Mouse (Mus musculus): Measurements from ENCODE around the gene Nlrp6. TPM values are rescaled to one million over a fixed set of nuclear protein-coding genes. Genes with fewer than 3 reads are reported as not detected.

Nlrp6 gene
- total and polyA plus RNA-seq, 2 experiments from 2014 or later, result 0.08 TPM; not detected in 1

- DNase-seq (ENCODE audit: low spot score) (no peak), ATAC-seq (ENCODE audit: insufficient read depth, low read depth) (no peak)
- H3K27me3 ChIP-seq (ENCODE audit: control insufficient read depth, insufficient read depth, low read length), result no peaks in the 10 kb centered on the region
Observed at GRCm38 (mm10) chr7:140953800-140954732, 33.4 kb downstream of the Nlrp6 start.

DNA sequence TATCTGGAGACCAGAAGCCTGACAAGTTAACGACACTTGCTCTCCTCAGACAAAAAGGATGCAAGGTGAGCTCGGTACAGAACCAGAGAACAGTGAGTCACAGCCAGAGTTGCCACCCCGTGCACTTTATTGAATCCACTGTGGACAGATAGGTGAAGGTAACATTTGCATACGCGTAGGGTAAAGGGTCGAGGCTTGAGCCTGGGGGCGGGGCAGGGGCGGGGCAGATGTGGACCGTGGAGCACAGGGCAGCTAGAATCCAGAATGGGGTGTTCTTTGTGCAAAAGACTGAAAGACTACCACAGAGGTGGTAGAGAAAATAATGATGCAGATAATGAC, 34.0 kb downstream of the Nlrp6 start:
- TF ChIP-seq CTCF (IDR thresholded peaks at IDR 0.05; ENCODE audit: low read depth), result no peak
- TF ChIP-seq EP300 (IDR thresholded peaks at IDR 0.05; ENCODE audit: low read depth), result no peak
- Histone ChIP-seq H3K9ac (replicated peaks; ENCODE audit: low read depth, low read length) (peak overlapping the region; percentile 67), H3K4me2 (ENCODE audit: low read depth, low read length) (peak overlapping the region; percentile 74), H3K4me3 (ENCODE audit: low read depth, low read length) (peak overlapping the region; percentile 59), H3K4me1 (ENCODE audit: control insufficient read depth, insufficient read depth) (peaks cover 28% of the 10 kb centered on the region), H3K9me3 (replicated peaks; ENCODE audit: control insufficient read depth, low read length) (no peaks in the 10 kb centered on the region), H3K27ac (ENCODE audit: low read depth) (peak overlapping the region; percentile 91; the same call in 1 of the 2 replicates), H3K27me3 (ENCODE audit: control insufficient read depth, insufficient read depth, low read length) (no peaks in the 10 kb centered on the region), H3K36me3 (replicated peaks; ENCODE audit: control insufficient read depth, insufficient read depth, low read length) (peaks cover 4% of the 10 kb centered on the region; the same call in 1 of the 2 replicates)
- ATAC-seq (ENCODE audit: insufficient read depth, low read depth) (no peak), DNase-seq (ENCODE audit: low spot score) (no peak)
- WGBS, result 12% methylated on average over 9 of the region's 9 CpGs

More at GRCm38 (mm10) chr7:140953800-140954732, 33.4 kb downstream of the Nlrp6 start:
- Histone ChIP-seq H3K4me1 (ENCODE audit: control insufficient read depth, insufficient read depth) (peaks cover 28% of the 10 kb centered on the region), H3K4me3 (ENCODE audit: low read depth, low read length) (peak overlapping the region; percentile 59), H3K4me2 (ENCODE audit: low read depth, low read length) (peak overlapping the region; percentile 74), H3K9me3 (replicated peaks; ENCODE audit: control insufficient read depth, low read length) (no peaks in the 10 kb centered on the region), H3K27ac (ENCODE audit: low read depth) (peak overlapping the region; percentile 91), H3K36me3 (replicated peaks; ENCODE audit: control insufficient read depth, insufficient read depth, low read length) (peaks cover 10% of the 10 kb centered on the region; the same call in 1 of the 2 replicates), H3K9ac (replicated peaks; ENCODE audit: low read depth, low read length) (peak overlapping the region; percentile 67)
- 51% methylated on average over 15 of the region's 15 CpGs for WGBS
- TF ChIP-seq EP300 (IDR thresholded peaks at IDR 0.05; ENCODE audit: low read depth) (no peak), CTCF (IDR thresholded peaks at IDR 0.05; ENCODE audit: low read depth) (no peak)

DNA sequence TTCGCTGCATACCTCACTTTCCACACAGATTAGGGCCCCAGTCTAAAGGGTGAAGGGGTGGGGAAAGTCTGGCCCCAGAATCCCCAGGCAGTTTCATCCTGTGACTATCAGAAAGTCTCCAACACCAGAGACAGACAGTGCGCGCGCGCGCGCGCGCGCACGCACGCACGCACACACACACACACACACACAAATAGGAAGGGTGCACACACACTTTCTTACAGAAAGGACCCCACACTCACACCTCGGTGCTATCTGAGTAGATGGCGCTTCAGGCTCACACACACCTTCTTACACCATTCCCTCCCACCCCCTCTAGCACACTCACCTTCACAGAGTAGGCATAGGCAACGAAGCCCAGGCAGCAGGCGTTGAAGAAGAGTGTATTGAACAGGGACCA, 34.6 kb downstream of the Nlrp6 start:
- WGBS, result 2% methylated on average over 17 of the region's 17 CpGs
- TF ChIP-seq EP300 (IDR thresholded peaks at IDR 0.05; ENCODE audit: low read depth) (no peak), CTCF (IDR thresholded peaks at IDR 0.05; ENCODE audit: low read depth) (no peak)
- Histone ChIP-seq H3K4me1 (ENCODE audit: control insufficient read depth, insufficient read depth) (peaks cover 24% of the 10 kb centered on the region), H3K4me2 (ENCODE audit: low read depth, low read length) (peak overlapping the region; percentile 74), H3K9me3 (replicated peaks; ENCODE audit: control insufficient read depth, low read length) (no peaks in the 10 kb centered on the region), H3K36me3 (replicated peaks; ENCODE audit: control insufficient read depth, insufficient read depth, low read length) (no peaks in the 10 kb centered on the region), H3K9ac (replicated peaks; ENCODE audit: low read depth, low read length) (peak overlapping the region; percentile 67), H3K27ac (ENCODE audit: low read depth) (peak overlapping the region; percentile 91), H3K27me3 (ENCODE audit: control insufficient read depth, insufficient read depth, low read length) (no peaks in the 10 kb centered on the region), H3K4me3 (ENCODE audit: low read depth, low read length) (peak overlapping the region; percentile 59)
- DNase-seq (ENCODE audit: low spot score) (peak; percentile 14), ATAC-seq (ENCODE audit: insufficient read depth, low read depth) (peak; percentile 31; the same call in 1 of the 2 replicates)

DNA sequence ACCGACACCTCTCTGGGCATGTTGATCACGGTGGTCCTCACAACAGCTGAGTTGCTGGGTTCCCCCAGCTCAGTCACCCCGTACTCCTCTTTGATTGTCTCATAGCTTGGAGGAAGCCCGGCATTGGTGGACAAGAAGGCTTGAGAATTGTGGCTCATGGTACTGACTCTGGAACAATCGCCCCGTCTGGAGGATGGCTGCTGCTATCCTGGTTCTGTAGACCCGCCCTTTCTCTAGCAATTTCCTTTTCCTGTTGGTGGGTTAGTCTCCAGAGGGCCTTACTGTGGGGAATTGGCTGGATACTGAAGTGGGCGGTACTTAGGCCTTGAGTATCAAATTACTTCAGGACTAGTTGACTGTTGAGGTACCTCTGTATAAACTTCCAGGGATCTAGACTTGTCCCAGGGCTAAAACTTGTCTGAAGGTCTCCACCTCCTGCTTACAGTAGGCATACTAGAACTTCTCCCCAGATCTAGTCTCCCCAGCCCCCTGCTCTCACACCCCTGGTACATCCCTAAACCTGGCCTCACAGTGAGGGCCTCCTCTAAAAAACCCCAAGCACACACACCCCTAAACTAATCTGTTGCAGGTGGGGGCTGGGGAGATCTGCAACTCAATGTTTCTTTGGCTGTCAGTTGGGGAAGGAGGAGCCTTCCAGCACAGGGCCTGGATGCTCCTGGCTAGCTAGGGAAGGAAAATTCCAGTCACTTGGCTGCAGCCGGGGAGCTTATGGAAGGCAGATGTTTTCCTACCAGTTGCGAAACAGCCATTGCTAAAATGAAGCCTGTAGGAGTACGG, 35.3 kb downstream of the Nlrp6 start, which contains the start of the genes Gm45717 and Ifitm2:
Gm45717 (minus strand) TSS at position 180 of the 798 bp plus-strand sequence.
Ifitm2 (minus strand) TSS at position 230 of the 798 bp plus-strand sequence.
- H3K4me2 ChIP-seq (ENCODE audit: low read depth, low read length), result peak within 1 kb of the TSS; percentile 74
- H3K27me3 ChIP-seq (ENCODE audit: control insufficient read depth, insufficient read depth, low read length), result no peaks in the 10 kb centered on the region
- peak; percentile 95 for DNase-seq (ENCODE audit: low spot score)
- no peaks in the 10 kb centered on the region for H3K9me3 ChIP-seq (replicated peaks; ENCODE audit: control insufficient read depth, low read length)
- 7% methylated on average over 11 of the region's 11 CpGs for WGBS
- peak within 1 kb of the TSS; percentile 59 for H3K4me3 ChIP-seq (ENCODE audit: low read depth, low read length)
- ATAC-seq (ENCODE audit: insufficient read depth, low read depth), result peak; percentile 91
- TF ChIP-seq CTCF (IDR thresholded peaks at IDR 0.05; ENCODE audit: low read depth), result no peak
- TF ChIP-seq EP300 (IDR thresholded peaks at IDR 0.05; ENCODE audit: low read depth), result no peak
- H3K36me3 ChIP-seq (replicated peaks; ENCODE audit: control insufficient read depth, insufficient read depth, low read length), result no peaks in the 10 kb centered on the region
- peaks cover 18% of the 10 kb centered on the region for H3K4me1 ChIP-seq (ENCODE audit: control insufficient read depth, insufficient read depth)
- peak within 1 kb of the TSS; percentile 67 for H3K9ac ChIP-seq (replicated peaks; ENCODE audit: low read depth, low read length)
- peak within 1 kb of the TSS; percentile 91 for H3K27ac ChIP-seq (ENCODE audit: low read depth)

- 42% methylated on average over 6 of the region's 6 CpGs for WGBS
- no peaks in the 10 kb centered on the region for H3K27me3 ChIP-seq (ENCODE audit: control insufficient read depth, insufficient read depth, low read length)
- TF ChIP-seq EP300 (IDR thresholded peaks at IDR 0.05; ENCODE audit: low read depth) (no peak), CTCF (IDR thresholded peaks at IDR 0.05; ENCODE audit: low read depth) (no peak)
- peak overlapping the region; percentile 74; the same call in 1 of the 2 replicates for H3K4me2 ChIP-seq (ENCODE audit: low read depth, low read length)
- H3K9me3 ChIP-seq (replicated peaks; ENCODE audit: control insufficient read depth, low read length), result no peaks in the 10 kb centered on the region
- no peaks in the 10 kb centered on the region for H3K36me3 ChIP-seq (replicated peaks; ENCODE audit: control insufficient read depth, insufficient read depth, low read length)
- H3K4me3 ChIP-seq (ENCODE audit: low read depth, low read length), result no peak overlapping the region
- H3K4me1 ChIP-seq (ENCODE audit: control insufficient read depth, insufficient read depth), result peaks cover 17% of the 10 kb centered on the region
- H3K27ac ChIP-seq (ENCODE audit: low read depth), result peak overlapping the region; percentile 91
- ATAC-seq (ENCODE audit: insufficient read depth, low read depth) (no peak), DNase-seq (ENCODE audit: low spot score) (no peak)
- no peak overlapping the region; the same call in 1 of the 2 replicates for H3K9ac ChIP-seq (replicated peaks; ENCODE audit: low read depth, low read length)
Observed at GRCm38 (mm10) chr7:140956556-140956869, 35.8 kb downstream of the Nlrp6 start.
